In the genomic region with DNA sequence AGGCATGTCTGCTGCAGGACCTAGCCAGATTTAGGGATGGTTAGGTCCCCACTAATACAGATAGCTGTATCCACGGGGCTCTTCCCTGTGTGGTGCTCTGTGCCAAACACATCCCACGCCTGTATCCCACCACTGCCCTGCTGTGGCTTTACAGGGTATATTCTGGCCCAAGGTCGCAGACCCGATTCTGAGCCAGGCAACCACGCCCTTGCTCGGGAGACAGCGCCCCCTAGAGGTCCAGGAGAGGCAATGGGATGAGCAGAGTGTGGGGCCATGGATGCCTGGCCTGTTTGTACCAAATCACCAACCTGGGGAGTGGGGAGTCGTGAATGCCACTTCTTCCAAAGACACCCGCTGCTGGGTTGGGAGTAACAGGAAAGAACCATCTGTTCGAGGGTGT, we compare ENCODE assay signal across 9 mouse cellular contexts.
DNase-seq lines count a peak whose midpoint lies in the region; ATAC-seq and TF ChIP-seq lines count a peak whose summit lies in the region.
"Had no signal": no experiment of that assay in that cellular context is flagged by ENCODE, and none has a peak within 500 bp of the region (broad histone marks: within the 10 kb centered on the region; RNA-seq: fewer than 3 reads in every experiment).

No protein-coding gene starts in this region.

- no peaks in the 10 kb centered on the region for H3K79me2 ChIP-seq in MEL (ENCODE audit: control insufficient read depth, insufficient read depth, low read length, poor library complexity)

- WGBS in limb, embryonic 10.5 days: 14% methylated on average over 10 of the region's 10 CpGs

- no peak overlapping the region for H3K9ac ChIP-seq in MEL (ENCODE audit: control insufficient read depth, low read depth, low read length, poor library complexity, severe bottlenecking)

- no peak for TF ChIP-seq EP300 in MEL (IDR thresholded peaks at IDR 0.05; ENCODE audit: low read depth in 1 of 2, low read length in 2 of 2)

- intact Hi-C loops in gastrocnemius, postnatal 14 days (cut with DNase I; ENCODE audit: low total_unique reads): no loop called here

- peak; percentile 78 for TF ChIP-seq RAD21 in MEL (IDR thresholded peaks at IDR 0.05; ENCODE audit: low read depth, low read length)

- no peaks in the 10 kb centered on the region for H3K4me1 ChIP-seq in MEL (ENCODE audit: control insufficient read depth in 1 of 2, insufficient read depth in 2 of 2, low read length in 2 of 2)
- peaks cover 25% of the 10 kb centered on the region for H3K4me1 ChIP-seq in limb, embryonic 10.5 days

- peak; percentile 87 for TF ChIP-seq CTCF in layer of hippocampus, adult 2 months (conservative IDR thresholded peaks at IDR 0.05)
- TF ChIP-seq CTCF in MEL (IDR thresholded peaks at IDR 0.05 in 2 of 3, conservative IDR thresholded peaks at IDR 0.05 in 1 of 3; ENCODE audit: control insufficient read depth in 1 of 3, insufficient read depth in 1 of 3, low read depth in 2 of 3, low read length in 3 of 3, poor library complexity in 1 of 3, severe bottlenecking in 1 of 3): peak; percentile 87 to 95 (median 89)

- H3K9me3 ChIP-seq in MEL (replicated peaks; ENCODE audit: insufficient read depth, low read length): no peaks in the 10 kb centered on the region
- H3K9me3 ChIP-seq in limb, embryonic 10.5 days (replicated peaks): no peaks in the 10 kb centered on the region

- H3K36me3 ChIP-seq in MEL (ENCODE audit: control insufficient read depth in 1 of 2, insufficient read depth in 2 of 2, low read length in 2 of 2): no peaks in the 10 kb centered on the region
- H3K36me3 ChIP-seq in limb, embryonic 10.5 days: no peaks in the 10 kb centered on the region

- no peak for ATAC-seq in erythroid progenitor cell, adult 5-6 weeks (replicated peaks; ENCODE audit: low FRiP score, poor library complexity, severe bottlenecking)

- TF ChIP-seq POLR2A in MEL (IDR thresholded peaks at IDR 0.05; ENCODE audit: control insufficient read depth in 1 of 2, insufficient read depth in 1 of 2, low read depth in 1 of 2, low read length in 2 of 2, poor library complexity in 1 of 2): no peak

- H3K4me3 ChIP-seq in layer of hippocampus, adult 2 months: no peak overlapping the region
- H3K4me3 ChIP-seq in MEL (ENCODE audit: control insufficient read depth in 1 of 2, insufficient read depth in 1 of 2, low read depth in 2 of 2, low read length in 2 of 2): no peak overlapping the region
- no peak overlapping the region for H3K4me3 ChIP-seq in limb, embryonic 10.5 days

- no peaks in the 10 kb centered on the region for H3K27me3 ChIP-seq in MEL (ENCODE audit: control insufficient read depth in 1 of 2, insufficient read depth in 2 of 2, low read length in 2 of 2)
- 0 out of 2 replicates have a peak, but pooled peaks cover 3% of the 10 kb centered on the region for H3K27me3 ChIP-seq in limb, embryonic 10.5 days (ENCODE audit: low read depth, poor library complexity, severe bottlenecking)

- no peak overlapping the region for H3K27ac ChIP-seq in layer of hippocampus, adult 2 months
- no peak overlapping the region for H3K27ac ChIP-seq in MEL (ENCODE audit: control insufficient read depth, low read depth, low read length)
- no peak overlapping the region for H3K27ac ChIP-seq in limb, embryonic 10.5 days
- H3K27ac ChIP-seq: macrophage had no signal

- peak in 1 of 2 experiments; percentile 66 for DNase-seq in layer of hippocampus, adult 2 months (ENCODE audit: low spot score in 2 of 2)
- DNase-seq in layer of hippocampus, postnatal 14 days (ENCODE audit: low spot score in 2 of 2): no peak
- peak; percentile 58 for DNase-seq in MEL (ENCODE audit: low read depth, low spot score)
- peak; percentile 64 for DNase-seq in cerebellum, adult 11-12 months
- peak; percentile 43 for DNase-seq in gastrocnemius, postnatal 14 days
- DNase-seq in limb, embryonic 10.5 days (ENCODE audit: low spot score): peak; percentile 74
- peak; percentile 51 for DNase-seq in naive thymus-derived CD4-positive, alpha-beta T cell, adult 2 months (ENCODE audit: low read depth)

TF ChIP-seq in MEL, 35 proteins besides CTCF, POLR2A, EP300 and RAD21:
- TF ChIP-seq MAZ (IDR thresholded peaks at IDR 0.05; ENCODE audit: low read depth, low read length) (no peak), MYC (IDR thresholded peaks at IDR 0.05; ENCODE audit: low read depth, low read length) (no peak), POLR2AphosphoS5 (IDR thresholded peaks at IDR 0.05; ENCODE audit: borderline replicate concordance, low read depth, low read length) (no peak), GATA1 (IDR thresholded peaks at IDR 0.05; ENCODE audit: low read depth, low read length) (no peak), SMC3 (IDR thresholded peaks at IDR 0.05; ENCODE audit: low read depth, low read length) (peak; percentile 79), MEF2A (IDR thresholded peaks at IDR 0.05; ENCODE audit: extremely low read depth, insufficient replicate concordance, low read depth, low read length, poor library complexity, severe bottlenecking) (no peak), ZC3H11A (IDR thresholded peaks at IDR 0.05; ENCODE audit: low read depth, low read length) (peak; percentile 72), ZKSCAN1 (IDR thresholded peaks at IDR 0.05; ENCODE audit: low read depth, low read length) (no peak), MXI1 (IDR thresholded peaks at IDR 0.05; ENCODE audit: low read depth, low read length) (0 out of 2 replicates have a peak, but pooled peaks have one; percentile 12), UBTF (IDR thresholded peaks at IDR 0.05; ENCODE audit: borderline replicate concordance, insufficient read depth, low read depth, low read length) (no peak), GABPA (IDR thresholded peaks at IDR 0.05; ENCODE audit: low read depth, low read length) (no peak)

Comparison
In these comparisons a context has a peak if more than half of its experiments do, and no peak if none do; other contexts are left out.
1. DNase-seq: peak in MEL (single experiment), cerebellum, adult 11-12 months (single experiment), gastrocnemius, postnatal 14 days (single experiment), limb, embryonic 10.5 days (single experiment) and naive thymus-derived CD4-positive, alpha-beta T cell, adult 2 months (single experiment); none in layer of hippocampus, postnatal 14 days (0 of 2).